Mouse (Mus musculus) gastrocnemius, postnatal 14 days (tissue): ENCODE measurements around the gene Pfn4. TPM values are rescaled to one million over a fixed set of nuclear protein-coding genes. Genes with fewer than 3 reads are reported as not detected.
"Not testable (repeated sequence)": the region's sequence is repeated elsewhere in the genome, so short reads cannot be mapped to it uniquely, and the experiment has no call there.

ENCODE experiments used
- DNase-seq: peaks from one replicate; pipeline ENCODE4 v3.0.0; 2021; ENCODE audit warnings: mixed read lengths
- intact Hi-C: fragments of 180-260 bp; cut with DNase I; formaldehyde crosslinking; loops from one replicate; pipeline ENCODE4 v1.15.1; 2025; ENCODE audit warnings: low total_unique reads
- total RNA-seq, 2 experiments: library from RNA; stranded (reverse); gene quantifications; 2 replicates each; pipeline ENCODE4 v1.2.3; 2021

Gene Pfn4
- total RNA-seq, 2 experiments from 2014 or later = 0.86 to 1.6 TPM

DNA sequence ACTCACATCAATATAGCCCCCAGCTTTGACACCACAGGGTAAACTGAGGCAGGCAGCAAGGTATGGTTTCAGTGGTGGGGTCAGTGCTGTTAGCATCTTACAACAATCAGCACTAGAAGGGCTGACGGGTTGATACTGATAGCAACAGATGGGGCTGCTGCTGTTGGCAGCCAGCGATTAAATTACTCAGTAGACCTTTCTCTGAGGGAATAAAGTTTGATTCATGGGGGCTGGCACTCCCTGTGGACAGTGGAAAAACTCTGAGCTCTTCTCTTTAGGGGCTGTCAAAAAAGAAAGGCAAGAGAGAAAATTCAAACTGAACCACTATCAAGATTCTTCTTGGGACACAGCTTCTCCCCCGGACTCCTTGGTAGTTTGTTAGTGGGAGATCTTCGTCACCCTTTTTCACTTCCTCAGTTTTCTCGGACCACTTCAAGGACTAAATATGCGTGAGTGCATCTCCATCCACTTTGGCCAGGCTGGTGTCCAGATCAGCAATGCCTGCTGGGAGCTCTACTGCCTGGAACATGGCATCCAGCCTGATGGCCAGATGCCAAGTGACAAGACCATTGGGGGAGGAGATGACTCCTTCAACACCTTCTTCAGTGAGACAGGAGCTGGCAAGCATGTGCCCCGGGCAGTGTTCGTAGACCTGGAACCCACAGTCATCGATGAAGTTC lies 13.0 kb downstream of the Pfn4 start:
- DNase-seq, intact Hi-C loops: not testable (repeated sequence)

DNA sequence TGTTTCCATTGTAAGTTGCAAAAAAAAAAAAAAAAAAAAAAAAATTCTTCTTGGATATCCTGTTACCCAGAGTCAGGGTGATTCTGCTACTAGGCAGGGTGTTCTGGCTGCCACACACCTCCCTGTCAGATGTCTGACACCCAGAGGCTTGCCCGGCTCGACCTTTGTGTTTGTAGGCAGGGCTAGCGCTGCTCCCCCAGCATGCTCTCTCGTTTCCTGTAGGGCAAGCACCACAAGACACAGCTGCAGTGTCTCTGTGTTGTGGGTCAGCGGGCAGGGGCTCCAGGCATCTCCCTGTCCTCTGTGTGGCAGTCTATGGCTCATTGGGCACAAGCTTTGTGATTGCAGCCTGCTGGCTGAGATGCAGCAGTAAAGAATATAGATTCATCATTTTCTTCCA lies 14.8 kb downstream of the Pfn4 start:
- intact Hi-C loops = no loop called here
- DNase-seq = no peak

DNA sequence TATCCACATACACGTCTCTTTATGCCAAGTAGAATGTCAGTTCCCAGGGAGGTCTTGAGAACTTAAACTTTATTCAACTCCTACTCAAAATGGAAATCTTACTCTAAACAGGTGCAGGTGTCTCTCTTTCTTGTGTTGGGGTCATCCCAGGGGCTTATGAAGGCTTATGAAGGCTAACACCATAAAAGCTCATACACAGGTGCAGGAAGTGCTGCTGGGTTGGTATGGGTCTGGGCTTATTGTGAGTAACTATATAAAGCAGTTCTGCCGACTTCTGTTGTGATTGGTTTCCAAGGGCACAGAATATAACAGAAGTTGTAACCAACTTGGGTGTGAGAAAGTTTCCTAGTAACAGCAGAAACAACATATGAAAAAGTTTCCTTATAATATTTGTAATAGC lies 15.6 kb downstream of the Pfn4 start:
- no peak for DNase-seq
- intact Hi-C loops = no loop called here

DNA sequence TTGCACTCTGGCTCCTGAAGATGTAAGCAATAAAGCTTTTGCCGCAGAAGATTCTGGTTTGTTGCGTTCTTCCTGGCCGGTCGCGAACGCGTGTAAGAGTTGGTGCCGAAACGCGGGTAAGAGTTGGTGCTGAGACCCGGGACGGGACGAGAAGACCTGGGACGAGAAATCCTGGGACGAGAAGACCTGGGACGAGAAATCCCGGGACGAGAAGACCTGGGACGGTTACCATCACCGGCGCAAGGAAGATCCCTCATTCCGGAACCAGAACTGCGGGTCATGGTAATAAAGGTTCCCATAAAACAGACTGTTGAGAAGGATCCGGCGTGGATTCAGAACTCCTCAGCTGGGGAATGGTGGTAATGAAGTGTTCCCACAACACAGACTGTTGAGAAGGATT lies 19.3 kb downstream of the Pfn4 start:
- DNase-seq, intact Hi-C loops: not testable (repeated sequence)

DNA sequence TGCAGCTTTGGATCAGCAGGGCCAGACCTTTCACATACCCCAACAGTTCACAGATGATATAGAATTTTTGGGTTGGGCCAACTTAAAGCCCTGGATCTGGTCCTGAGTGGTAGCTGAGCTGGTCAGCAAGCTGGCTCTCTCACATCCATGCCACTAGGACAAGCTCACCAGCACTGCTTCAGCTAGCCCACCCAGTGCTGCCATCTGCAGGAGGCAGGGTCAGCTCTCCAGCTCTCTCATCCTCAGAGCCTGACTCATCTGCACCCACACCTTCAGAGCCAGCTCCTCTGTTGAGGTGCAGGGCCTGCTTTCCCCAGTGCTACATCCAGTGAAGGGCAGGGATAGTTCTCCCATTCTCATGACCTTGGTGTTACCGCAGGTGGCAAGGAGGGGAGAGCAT lies 24.9 kb downstream of the Pfn4 start:
- peak; percentile 25 for DNase-seq
- intact Hi-C loops = no loop called here

DNA sequence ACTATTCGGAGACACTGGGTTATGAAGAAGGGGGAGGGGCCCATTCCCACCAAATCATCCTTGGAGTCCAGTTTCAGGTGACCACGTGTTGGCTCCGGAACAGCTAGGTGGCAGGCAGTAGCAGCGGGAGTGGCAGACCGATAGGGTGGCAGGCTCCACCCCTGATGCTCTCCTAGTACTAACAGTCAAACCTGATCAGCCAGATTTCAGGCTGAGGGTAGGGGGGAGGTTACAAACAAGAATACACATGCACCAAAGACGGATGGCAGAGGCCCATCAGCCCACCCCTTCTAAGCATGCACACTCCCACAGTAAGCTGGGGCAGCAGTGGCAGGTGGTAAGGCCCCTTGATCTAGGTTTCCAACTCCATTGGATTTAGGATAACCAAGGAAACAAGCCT lies 28.6 kb downstream of the Pfn4 start:
- DNase-seq, intact Hi-C loops: not testable (repeated sequence)

DNA sequence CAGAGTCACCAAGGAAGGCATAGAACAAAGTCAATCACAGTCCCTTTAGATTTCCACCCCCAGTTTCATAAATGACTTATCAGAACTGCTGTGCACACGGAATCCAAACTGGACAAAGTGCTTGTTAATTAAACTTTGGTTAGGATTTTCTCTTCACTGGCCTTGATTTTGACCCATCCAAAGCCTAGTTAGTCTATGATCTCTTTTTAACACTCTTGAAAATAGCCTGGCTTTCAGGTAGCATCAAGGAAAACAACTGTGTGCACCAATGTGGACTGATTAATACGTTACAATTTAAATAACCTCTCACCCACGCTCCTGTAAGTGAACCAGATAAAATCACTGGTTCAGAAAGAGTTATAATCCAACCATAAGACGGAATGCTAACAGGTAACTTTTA lies 42.2 kb downstream of the Pfn4 start:
- intact Hi-C loops = no loop called here

DNA sequence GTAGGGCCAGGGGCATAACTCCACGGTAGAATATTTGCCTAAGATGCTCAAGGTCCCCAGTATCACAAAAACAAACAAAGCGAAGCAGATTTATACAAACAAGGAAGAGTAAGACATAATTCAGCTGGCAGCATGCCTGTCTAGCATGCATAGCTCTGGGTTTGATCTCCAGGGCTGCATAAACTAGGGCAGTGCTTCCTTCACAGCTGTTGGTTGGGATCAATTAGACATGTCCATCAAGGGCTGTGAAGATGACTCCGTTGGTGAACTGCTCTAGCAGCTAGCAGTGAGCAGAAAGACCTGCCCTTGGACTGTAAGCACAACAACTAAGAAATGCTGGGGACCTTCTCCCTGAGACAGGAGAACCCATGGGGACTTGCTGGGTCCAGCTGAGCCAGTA lies 42.9 kb downstream of the Pfn4 start:
- intact Hi-C loops = no loop called here
- no peak for DNase-seq

More for the DNA sequence above, 42.2 kb downstream of the Pfn4 start:
- no peak for DNase-seq

DNA sequence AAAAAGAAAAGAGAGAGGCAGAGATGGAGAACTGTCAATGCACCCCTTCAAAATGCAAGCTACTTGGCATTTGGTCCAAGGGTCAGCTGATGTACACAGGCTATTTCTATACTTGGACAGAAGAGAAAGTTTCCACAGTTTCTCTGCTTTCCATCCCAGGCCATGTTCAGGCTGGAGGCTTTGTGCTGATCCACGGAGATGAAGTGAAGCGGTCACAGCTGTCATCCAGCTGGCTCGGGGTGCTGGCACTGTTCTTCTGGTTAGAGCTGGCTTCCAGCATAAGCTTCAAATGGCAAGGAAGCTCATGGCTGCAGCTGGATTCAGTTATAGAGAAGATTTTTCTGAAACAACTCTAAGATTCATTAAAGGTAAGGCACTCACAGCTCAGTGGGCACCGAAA lies 44.8 kb downstream of the Pfn4 start:
- intact Hi-C loops = no loop called here
- DNase-seq = peak; percentile 72

DNA sequence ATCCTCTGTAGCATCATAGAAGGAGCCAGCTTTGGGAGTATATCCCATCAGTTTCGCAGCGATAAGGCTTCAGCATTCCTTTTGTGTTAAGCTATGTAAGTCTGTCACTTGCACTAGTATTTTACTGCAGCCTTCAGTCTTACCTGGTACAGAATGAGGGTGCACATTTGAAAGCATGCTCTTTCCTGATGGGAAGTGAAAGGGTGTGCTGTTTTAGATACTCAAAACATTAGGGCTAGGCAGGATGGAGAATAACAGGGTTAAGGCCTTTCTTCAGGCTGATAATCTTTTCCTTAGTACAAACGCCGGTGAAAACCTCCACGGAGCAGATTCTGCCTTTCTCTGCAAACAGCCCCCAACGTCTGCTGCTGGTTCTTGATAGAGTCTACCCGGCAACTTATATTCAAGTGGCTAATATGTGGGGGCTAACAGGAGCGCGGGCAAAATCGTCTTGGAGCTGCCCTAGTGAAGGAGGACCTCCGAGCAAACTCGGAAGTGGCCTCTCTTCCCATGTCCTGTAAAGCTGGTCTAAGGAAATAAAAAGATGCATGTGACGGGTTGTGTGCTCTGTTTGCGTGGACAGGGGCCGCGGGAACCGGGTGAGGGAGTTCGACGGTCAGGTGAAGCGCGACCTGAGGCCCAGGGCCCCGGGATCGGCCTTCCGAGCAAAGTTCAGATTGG lies 48.0 kb downstream of the Pfn4 start:
- DNase-seq = no peak
- intact Hi-C loops = no loop called here

DNA sequence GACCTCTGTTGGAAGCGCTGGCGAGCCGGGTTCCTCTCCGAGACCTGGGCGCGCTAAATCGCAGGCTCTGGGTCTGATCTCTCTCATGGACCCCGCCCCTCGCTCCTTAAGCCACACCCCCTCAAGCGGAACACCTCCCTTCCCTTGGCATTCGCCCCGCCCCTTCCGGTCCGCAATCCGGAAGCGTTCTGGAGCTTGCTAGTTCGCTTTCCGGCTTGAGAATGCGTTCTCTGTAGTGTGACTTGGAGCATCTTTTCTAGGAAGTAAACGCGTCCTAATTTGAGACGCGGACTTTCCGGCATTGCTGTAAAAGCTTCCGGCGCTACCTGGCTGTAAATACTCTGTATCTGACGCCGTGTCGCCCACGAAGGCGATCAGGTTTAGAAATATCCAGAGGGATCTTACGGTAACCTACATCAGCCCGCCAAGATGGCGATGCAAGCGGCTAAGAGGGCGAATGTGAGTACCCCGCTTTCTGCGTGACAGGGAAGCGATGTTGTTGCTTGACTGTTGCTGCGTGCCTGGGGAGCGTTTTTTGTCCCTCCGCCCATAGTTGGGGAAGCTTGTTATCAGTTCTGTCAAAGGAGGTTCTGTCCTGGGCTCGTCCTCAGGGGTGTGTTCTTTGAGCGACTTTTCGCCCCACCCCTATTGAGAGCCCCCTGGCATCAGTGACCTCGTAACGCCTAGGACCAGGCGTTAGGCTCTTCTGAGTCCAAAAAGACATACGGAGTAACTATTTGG lies 48.7 kb downstream of the Pfn4 start, which contains the start of gene Sf3b6:
Gene Sf3b6 (plus strand): TSS at position 184 of the 741 bp plus-strand sequence.
- intact Hi-C loops = no loop called here
- peak; percentile 99 for DNase-seq

DNA sequence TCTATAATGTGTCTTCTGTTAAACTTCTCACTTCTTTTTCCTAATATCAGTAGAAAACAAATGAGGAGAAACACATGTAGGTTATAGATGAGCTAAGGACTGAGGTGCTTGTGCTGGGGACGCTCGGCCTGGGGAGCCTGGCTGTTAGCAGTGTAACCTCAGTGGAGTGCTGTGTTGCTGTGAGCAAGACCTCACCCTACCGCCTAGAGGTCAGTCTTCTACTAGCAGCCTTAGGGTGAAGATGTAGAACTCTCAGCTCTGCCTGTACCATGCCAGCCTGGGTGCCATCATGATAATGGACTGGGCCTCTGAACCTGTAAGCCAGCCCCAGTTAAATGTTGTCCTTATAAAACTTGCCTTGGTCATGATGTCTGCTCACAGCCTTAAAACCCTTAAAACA lies 58.4 kb downstream of the Pfn4 start:
- no peak for DNase-seq
- intact Hi-C loops = no loop called here

Other genes with a start within 250 kb of the Pfn4 start
- 10 to 100 TPM; 20.5 to 21.2 TPM for gene Itsn2, start 176.4 kb upstream of the Pfn4 start, total RNA-seq
- gene Gm3625, start 176.1 kb upstream of the Pfn4 start, total RNA-seq = not detected
- gene Fam228a, start 30.6 kb upstream of the Pfn4 start, total RNA-seq = under 1 TPM in 1 of 2 experiments, not detected in 1; 0.06 TPM
- gene Fam228b, start 245 bp downstream of the Pfn4 start, total RNA-seq = 1 to 10 TPM; 3.5 to 3.6 TPM
- gene Sf3b6, start 48.5 kb downstream of the Pfn4 start, total RNA-seq = 10 to 100 TPM; 41.3 to 44.8 TPM
- 1 to 10 TPM; 1.0 to 1.7 TPM for gene Fkbp1b, start 72.6 kb downstream of the Pfn4 start, total RNA-seq
- 1 to 10 TPM; 4.6 to 5.0 TPM for gene Wdcp, start 74.3 kb downstream of the Pfn4 start, total RNA-seq
- gene Mfsd2b, start 105.3 kb downstream of the Pfn4 start, total RNA-seq = under 1 TPM; 0.38 to 0.45 TPM
- gene Ubxn2a, start 138.7 kb downstream of the Pfn4 start, total RNA-seq = 10 to 100 TPM; 50.4 to 52.4 TPM
- 10 to 100 TPM; 17.6 to 18.0 TPM for gene Atad2b, start 148.3 kb downstream of the Pfn4 start, total RNA-seq